Mouse (Mus musculus) liver, embryonic 16.5 days (tissue): ENCODE measurements around the gene Bckdhb. TPM values are rescaled to one million over a fixed set of nuclear protein-coding genes. Genes with fewer than 3 reads are reported as not detected.

Source experiments
- ATAC-seq: fragments of 200-750 bp; cut with Nextera tagmentation; 2 replicates; pipeline ENCODE4 v1.8.0; 2017; ENCODE audit warnings: low read depth, mild to moderate bottlenecking, moderate number of reproducible peaks, moderate library complexity
- H3K27ac ChIP-seq: fragments of 300-500 bp; sonication (generic); 2 replicates; pipeline ENCODE4 v1.5.1; 2014; ENCODE audit warnings: mild to moderate bottlenecking, low read length
- H3K27me3 ChIP-seq: fragments of 300-500 bp; sonication (generic); 2 replicates; pipeline ENCODE4 v1.6.1; 2014; ENCODE audit warnings: low read depth, low read length, mixed read lengths; ENCODE audit not compliant: control insufficient read depth, insufficient read depth
- H3K36me3 ChIP-seq: fragments of 300-500 bp; sonication (generic); 2 replicates; pipeline ENCODE4 v1.6.1; 2014; ENCODE audit warnings: mild to moderate bottlenecking; ENCODE audit not compliant: control insufficient read depth, insufficient read depth
- H3K4me1 ChIP-seq: fragments of 300-500 bp; sonication (generic); 2 replicates; pipeline ENCODE4 v1.6.1; 2014; ENCODE audit warnings: low read depth, low read length, mixed read lengths; ENCODE audit not compliant: control insufficient read depth
- H3K4me2 ChIP-seq: fragments of 300-500 bp; sonication (generic); 2 replicates; pipeline ENCODE4 v1.6.1; 2014; ENCODE audit warnings: low read depth, low read length, mixed read lengths
- H3K4me3 ChIP-seq: fragments of 300-500 bp; sonication (generic); 2 replicates; pipeline ENCODE4 v1.5.1; 2014; ENCODE audit warnings: low read depth, mild to moderate bottlenecking, low read length
- H3K9ac ChIP-seq: fragments of 300-500 bp; sonication (generic); 2 replicates; pipeline ENCODE4 v1.6.1; 2014; ENCODE audit warnings: low read depth, low read length
- H3K9me3 ChIP-seq: fragments of 300-500 bp; sonication (generic); replicated peaks from 2 replicates; pipeline ENCODE4 v1.6.1; 2016; ENCODE audit warnings: low read length; ENCODE audit not compliant: control insufficient read depth
- WGBS: fragments of 180-500 bp; shearing (Covaris S2); extraction: QIAGEN DNeasy Blood & Tissue Kit; methylation state at CpG from one replicate; pipeline ENCODE4 v1.1.7; 2014; ENCODE audit not compliant: insufficient replicate concordance; 5-methylcytosine and 5-hydroxymethylcytosine counted together
- polyA plus RNA-seq: library from polyadenylated mRNA; unstranded; fragments of >200 nt; fragmentation: Nextera tagmentation; extraction: Ambion mirVana; gene quantifications from 2 replicates; pipeline ENCODE4 v1.2.1, GENCODE M21; 2015

Bckdhb gene
- polyA plus RNA-seq, 1 experiment from 2014 or later = 43.3 TPM

DNA sequence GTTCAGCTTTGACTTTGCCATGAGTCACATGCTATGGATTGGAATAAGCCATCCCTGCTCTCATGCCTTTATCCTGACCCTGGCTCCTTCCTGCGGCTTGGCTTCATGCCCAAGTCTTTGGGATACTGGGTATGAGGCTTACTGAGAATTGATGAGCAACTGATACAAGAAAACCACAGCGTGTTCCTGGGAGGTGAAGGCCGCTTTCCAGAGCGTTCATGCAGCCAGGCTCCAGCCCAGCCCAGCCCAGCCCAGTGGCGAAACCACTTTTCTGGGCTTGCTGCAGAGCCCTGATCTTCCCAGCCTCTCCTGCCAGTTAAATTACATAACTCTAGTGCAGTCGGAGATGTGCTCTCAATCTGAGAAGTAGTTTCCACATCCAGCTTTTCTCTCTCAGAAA is 169.2 kb downstream of the Bckdhb start:
- Histone ChIP-seq H3K4me3 (no peak overlapping the region), H3K4me2 (no peak overlapping the region), H3K36me3 (no peaks in the 10 kb centered on the region), H3K27ac (no peak overlapping the region), H3K9me3 (no peaks in the 10 kb centered on the region), H3K27me3 (no peaks in the 10 kb centered on the region), H3K9ac (no peak overlapping the region), H3K4me1 (peaks cover 8% of the 10 kb centered on the region)
- 64% methylated on average over 6 of the region's 6 CpGs for WGBS
- no peak for ATAC-seq

DNA sequence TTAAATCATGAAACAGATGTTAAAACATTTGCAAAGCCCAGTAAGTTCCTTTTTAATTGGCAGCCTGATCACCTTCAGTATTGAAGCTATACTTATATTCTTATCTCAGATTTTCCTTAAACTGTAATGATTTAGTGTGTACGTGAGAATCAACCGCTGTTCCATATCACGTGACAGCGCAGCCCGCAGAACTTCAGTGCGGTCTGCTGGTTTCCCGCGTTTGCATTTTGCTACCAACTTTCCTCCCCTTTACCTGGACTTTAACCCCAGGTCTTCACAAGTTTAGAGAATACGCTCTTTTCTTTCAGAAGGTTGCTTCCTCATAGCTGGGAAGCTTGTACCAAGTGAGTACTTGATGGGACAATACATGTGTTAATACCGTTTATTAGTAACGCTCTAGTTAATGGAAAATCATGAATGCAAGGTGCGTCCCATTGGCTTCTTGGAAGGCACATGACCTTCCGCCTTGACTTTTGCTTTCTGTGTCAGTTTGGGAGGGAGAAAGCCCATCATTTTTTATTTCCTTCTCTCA is 171.6 kb downstream of the Bckdhb start:
- no peak for ATAC-seq
- Histone ChIP-seq H3K4me2 (no peak overlapping the region), H3K4me1 (no peaks in the 10 kb centered on the region), H3K9ac (no peak overlapping the region), H3K4me3 (no peak overlapping the region), H3K36me3 (no peaks in the 10 kb centered on the region), H3K9me3 (no peaks in the 10 kb centered on the region), H3K27ac (no peak overlapping the region), H3K27me3 (no peaks in the 10 kb centered on the region)
- 88% methylated on average over 13 of the region's 13 CpGs for WGBS

DNA sequence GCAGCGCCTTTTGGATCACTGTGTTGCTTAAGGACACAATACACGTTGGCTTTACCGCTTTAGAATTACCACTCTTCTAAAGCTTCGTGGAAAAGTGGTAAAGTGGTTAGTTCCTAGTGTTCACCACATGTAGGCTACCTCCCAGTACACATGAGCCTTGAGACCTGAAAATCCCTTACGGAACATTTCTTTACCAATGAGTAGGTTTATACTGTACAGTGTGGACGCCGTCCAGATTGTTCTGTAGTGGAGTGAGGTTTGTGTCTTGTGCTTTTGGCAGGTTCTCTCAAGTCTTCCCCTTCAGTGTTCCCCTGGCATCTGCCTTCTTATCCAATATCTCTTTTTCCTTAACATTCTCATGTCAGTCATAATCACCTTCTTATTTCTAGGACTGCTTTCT is 178.4 kb downstream of the Bckdhb start:
- no peaks in the 10 kb centered on the region for H3K27me3 ChIP-seq
- ATAC-seq = no peak
- H3K27ac ChIP-seq = no peak overlapping the region
- no peak overlapping the region for H3K9ac ChIP-seq
- H3K4me1 ChIP-seq = no peaks in the 10 kb centered on the region
- no peaks in the 10 kb centered on the region for H3K36me3 ChIP-seq
- H3K4me2 ChIP-seq = no peak overlapping the region
- 79% methylated on average over 7 of the region's 7 CpGs for WGBS
- no peak overlapping the region for H3K4me3 ChIP-seq
- no peaks in the 10 kb centered on the region for H3K9me3 ChIP-seq

DNA sequence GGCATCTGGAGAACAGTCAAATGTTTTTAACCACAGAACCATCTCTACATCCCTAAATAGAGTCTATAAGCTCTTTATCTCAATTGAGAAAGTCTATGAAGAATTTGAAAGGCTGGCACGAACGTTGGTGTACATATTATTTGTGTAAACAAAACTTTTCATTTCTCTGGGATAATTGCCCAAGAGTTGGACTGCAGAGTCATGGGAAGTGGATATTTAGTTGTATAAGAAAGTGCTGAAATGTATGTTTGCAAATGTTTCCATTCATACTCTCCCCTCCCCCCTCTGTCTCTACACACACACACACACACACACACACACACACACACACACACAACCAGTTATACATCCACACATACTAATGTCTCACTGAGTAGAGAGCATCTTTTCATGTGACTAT is 181.5 kb downstream of the Bckdhb start:
- no peak for ATAC-seq
- 78% methylated on average over 2 of the region's 2 CpGs for WGBS

DNA sequence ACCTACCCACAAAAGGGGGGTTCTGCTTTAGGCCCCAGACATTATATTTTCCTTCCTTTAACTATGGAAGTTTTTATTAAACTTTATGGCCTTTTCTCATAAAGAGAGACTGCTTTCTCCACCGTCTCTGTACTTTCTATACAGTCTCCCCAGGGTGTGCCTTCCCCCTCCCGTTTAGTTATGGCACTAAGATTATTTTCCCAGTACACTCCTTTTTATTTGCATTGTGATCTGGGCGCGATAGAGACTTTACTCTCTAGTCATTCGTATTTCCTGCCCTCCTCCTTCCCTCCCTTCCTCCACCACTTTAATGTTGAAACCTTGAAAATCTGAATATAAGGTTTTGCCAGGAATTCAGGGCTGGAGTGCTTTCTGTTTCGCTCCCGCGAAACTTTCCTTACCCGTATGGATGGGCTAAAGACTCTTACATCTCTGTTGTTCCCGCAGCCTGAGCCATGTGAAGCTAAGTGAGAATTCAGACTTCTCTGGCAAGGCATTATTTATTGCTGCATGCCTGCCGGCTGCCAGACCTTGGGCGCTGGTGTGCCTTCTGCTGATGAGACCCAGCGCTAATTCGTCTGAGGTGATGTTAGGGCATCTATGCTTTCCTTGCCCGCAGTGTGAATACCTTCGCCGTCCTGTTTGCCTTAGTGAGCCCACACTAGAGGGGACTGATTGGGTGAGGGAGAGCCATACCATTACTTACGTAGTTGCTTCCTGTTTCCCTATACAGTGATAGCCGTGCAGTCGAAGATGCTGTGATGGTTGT is 182.3 kb downstream of the Bckdhb start:
- no peak for ATAC-seq
- H3K27me3 ChIP-seq = no peaks in the 10 kb centered on the region
- 70% methylated on average over 20 of the region's 20 CpGs for WGBS
- no peak overlapping the region for H3K9ac ChIP-seq
- no peak overlapping the region for H3K27ac ChIP-seq
- no peak overlapping the region for H3K4me2 ChIP-seq
- H3K9me3 ChIP-seq = no peaks in the 10 kb centered on the region
- no peaks in the 10 kb centered on the region for H3K36me3 ChIP-seq
- no peak overlapping the region for H3K4me3 ChIP-seq
- peaks cover 4% of the 10 kb centered on the region for H3K4me1 ChIP-seq

More for the DNA sequence above, 181.5 kb downstream of the Bckdhb start:
- no peak overlapping the region for H3K4me3 ChIP-seq
- no peaks in the 10 kb centered on the region; the same call in 1 of the 2 replicates for H3K4me1 ChIP-seq
- no peak overlapping the region for H3K9ac ChIP-seq
- no peak overlapping the region for H3K4me2 ChIP-seq
- H3K27ac ChIP-seq = no peak overlapping the region
- H3K36me3 ChIP-seq = no peaks in the 10 kb centered on the region
- no peaks in the 10 kb centered on the region for H3K27me3 ChIP-seq
- H3K9me3 ChIP-seq = no peaks in the 10 kb centered on the region

DNA sequence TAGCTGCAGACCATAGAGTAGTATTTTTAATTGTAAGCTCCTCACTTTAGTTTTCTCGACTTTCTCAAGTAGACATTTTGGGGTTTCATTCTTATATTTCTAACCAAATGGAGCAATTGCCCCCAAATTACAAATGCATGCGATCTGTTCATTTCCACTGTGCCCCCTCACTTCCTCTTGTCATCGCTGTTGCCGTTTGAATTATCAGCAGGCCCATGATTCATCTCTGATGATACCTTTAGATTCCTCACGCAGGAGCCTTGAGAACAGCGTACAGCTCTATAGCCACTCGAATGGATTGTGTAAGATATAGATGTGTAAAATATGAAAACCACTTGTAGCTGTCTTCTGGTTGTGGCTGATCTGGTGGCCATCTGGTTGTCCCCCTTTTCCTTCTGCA is 183.6 kb downstream of the Bckdhb start:
- Histone ChIP-seq H3K9ac (no peak overlapping the region), H3K4me2 (no peak overlapping the region), H3K9me3 (no peaks in the 10 kb centered on the region), H3K36me3 (no peaks in the 10 kb centered on the region), H3K4me3 (no peak overlapping the region), H3K4me1 (peaks cover 15% of the 10 kb centered on the region), H3K27me3 (no peaks in the 10 kb centered on the region), H3K27ac (no peak overlapping the region)
- no peak for ATAC-seq
- 63% methylated on average over 7 of the region's 7 CpGs for WGBS

DNA sequence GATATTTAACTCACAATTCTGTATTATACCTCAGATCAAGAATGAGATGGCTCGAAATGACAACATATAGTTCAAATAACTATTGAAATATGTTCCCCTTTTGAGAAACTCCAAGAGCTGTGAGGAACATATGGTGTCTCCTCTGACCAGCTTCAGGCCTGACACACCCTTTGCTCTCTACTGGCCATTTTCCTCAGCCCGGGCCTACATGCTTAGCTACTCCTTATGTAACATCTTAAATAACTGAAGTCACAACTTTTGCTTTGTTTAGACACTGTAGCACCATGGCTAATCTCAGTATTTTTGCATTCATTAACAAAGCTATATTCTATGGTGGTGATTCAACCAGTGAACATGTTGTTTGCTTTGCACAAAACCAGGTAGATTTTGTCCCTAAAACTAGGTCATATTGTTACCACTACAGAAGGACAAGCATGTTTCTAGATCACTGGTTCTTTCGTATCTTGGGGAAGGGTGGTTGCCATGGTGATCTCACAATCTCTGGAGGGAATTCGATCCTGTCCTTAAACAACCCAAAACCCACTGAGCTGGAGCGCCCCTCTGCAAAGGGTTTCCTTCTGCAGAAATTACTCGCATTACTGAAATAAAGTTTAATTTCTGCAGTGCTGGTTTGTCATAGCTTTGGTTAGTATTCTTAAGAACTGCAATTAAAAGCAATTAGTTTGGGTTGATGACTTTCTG is 185.0 kb downstream of the Bckdhb start:
- Histone ChIP-seq H3K9me3 (no peaks in the 10 kb centered on the region), H3K27ac (no peak overlapping the region), H3K4me2 (no peak overlapping the region), H3K9ac (no peak overlapping the region), H3K4me3 (no peak overlapping the region), H3K4me1 (peaks cover 15% of the 10 kb centered on the region), H3K27me3 (no peaks in the 10 kb centered on the region), H3K36me3 (no peaks in the 10 kb centered on the region)
- no peak for ATAC-seq
- 52% methylated on average over 6 of the region's 6 CpGs for WGBS

DNA sequence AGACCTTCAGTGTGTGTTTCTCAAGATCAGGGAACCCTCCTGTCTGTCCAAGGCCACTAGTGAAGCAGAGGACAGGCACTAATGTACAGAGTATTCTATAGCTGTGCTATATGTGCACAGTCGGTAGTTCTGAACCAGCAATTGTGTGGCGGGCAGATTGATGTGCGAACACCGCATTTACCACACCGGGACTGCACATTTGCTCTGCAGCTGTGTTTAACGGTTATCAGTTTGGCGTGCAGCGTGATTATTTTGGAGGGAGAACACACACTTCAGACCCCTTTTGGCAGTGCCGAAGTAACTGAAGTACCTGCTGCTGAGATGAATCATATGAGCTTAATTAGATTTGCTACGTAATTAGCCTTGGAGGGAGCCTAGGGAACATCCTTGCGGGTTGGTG is 185.7 kb downstream of the Bckdhb start:
- no peak for ATAC-seq
- H3K36me3 ChIP-seq = no peaks in the 10 kb centered on the region
- peaks cover 15% of the 10 kb centered on the region for H3K4me1 ChIP-seq
- H3K4me2 ChIP-seq = no peak overlapping the region
- no peaks in the 10 kb centered on the region for H3K27me3 ChIP-seq
- no peak overlapping the region for H3K4me3 ChIP-seq
- no peak overlapping the region for H3K27ac ChIP-seq
- H3K9me3 ChIP-seq = no peaks in the 10 kb centered on the region
- 70% methylated on average over 11 of the region's 11 CpGs for WGBS
- H3K9ac ChIP-seq = no peak overlapping the region

DNA sequence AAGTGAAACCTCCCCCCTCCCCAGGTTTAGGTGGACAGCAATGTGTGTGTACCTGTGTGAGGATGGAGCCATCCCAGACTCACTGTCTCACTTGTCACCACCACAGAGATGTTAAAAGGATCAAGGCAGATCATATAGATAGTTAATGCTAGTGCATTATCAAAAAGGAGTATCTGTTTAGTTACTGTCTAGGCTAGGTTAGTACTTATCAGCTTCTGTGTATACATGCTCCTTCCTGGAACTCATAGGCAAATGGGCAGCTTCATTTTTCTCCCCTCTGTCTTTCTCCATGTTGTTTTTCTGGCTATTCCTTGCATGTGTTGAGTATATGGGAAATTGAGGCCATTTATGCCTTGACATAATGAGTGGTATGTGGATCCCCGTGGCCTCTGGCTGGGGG is 187.4 kb downstream of the Bckdhb start:
- ATAC-seq = peak; percentile 61
- Histone ChIP-seq H3K27ac (no peak overlapping the region), H3K4me3 (no peak overlapping the region), H3K4me1 (peaks cover 15% of the 10 kb centered on the region), H3K9me3 (no peaks in the 10 kb centered on the region), H3K4me2 (peak overlapping the region; percentile 45), H3K36me3 (no peaks in the 10 kb centered on the region), H3K27me3 (peaks cover 4% of the 10 kb centered on the region; the same call in 1 of the 2 replicates), H3K9ac (no peak overlapping the region)
- WGBS = 7% methylated on average over 1 of the region's 1 CpGs
